Mouse (Mus musculus) G1E (cell line): ENCODE measurements around the gene Gm10681.

Experiments
- CTCF ChIP-seq: IDR thresholded peaks from 2 replicates; pipeline ENCODE4 v1.5.1; 2012; ENCODE audit warnings: low read depth, low read length, inconsistent platforms, mixed read lengths
- GATA1 ChIP-seq: IDR thresholded peaks from 2 replicates; pipeline ENCODE4 v1.6.1; 2012; ENCODE audit warnings: borderline replicate concordance, low read length, inconsistent platforms, mixed read lengths
- GATA2 ChIP-seq: IDR thresholded peaks from 2 replicates; pipeline ENCODE4 v1.6.1; 2012; ENCODE audit warnings: low read depth, low read length, inconsistent platforms, borderline replicate concordance
- POLR2AphosphoS5 ChIP-seq: IDR thresholded peaks from 2 replicates; pipeline ENCODE4 v1.6.1; 2012; ENCODE audit warnings: low read depth, low read length, inconsistent platforms; ENCODE audit not compliant: insufficient replicate concordance
- TAL1 ChIP-seq: conservative IDR thresholded peaks from 2 replicates; pipeline ENCODE4 v1.6.1; 2012; ENCODE audit warnings: low read depth, low read length, inconsistent platforms, mixed read lengths

GRCm38 (mm10) chr3:98635145-98635544, 46.5 kb upstream of the Gm10681 start:
- TF ChIP-seq CTCF (no peak), GATA1 (no peak), POLR2AphosphoS5 (no peak), TAL1 (no peak), GATA2 (no peak)
